Mouse (Mus musculus): ENCODE results near the gene Lig4. TPM values are rescaled to one million over a fixed set of nuclear protein-coding genes. Genes with fewer than 3 reads are reported as not detected.

Gene Lig4
- polyA plus RNA-seq (2015; fragmentation: Nextera tagmentation; extraction: Ambion mirVana), result 2.5 and 3.2 TPM in 2 replicates

DNA sequence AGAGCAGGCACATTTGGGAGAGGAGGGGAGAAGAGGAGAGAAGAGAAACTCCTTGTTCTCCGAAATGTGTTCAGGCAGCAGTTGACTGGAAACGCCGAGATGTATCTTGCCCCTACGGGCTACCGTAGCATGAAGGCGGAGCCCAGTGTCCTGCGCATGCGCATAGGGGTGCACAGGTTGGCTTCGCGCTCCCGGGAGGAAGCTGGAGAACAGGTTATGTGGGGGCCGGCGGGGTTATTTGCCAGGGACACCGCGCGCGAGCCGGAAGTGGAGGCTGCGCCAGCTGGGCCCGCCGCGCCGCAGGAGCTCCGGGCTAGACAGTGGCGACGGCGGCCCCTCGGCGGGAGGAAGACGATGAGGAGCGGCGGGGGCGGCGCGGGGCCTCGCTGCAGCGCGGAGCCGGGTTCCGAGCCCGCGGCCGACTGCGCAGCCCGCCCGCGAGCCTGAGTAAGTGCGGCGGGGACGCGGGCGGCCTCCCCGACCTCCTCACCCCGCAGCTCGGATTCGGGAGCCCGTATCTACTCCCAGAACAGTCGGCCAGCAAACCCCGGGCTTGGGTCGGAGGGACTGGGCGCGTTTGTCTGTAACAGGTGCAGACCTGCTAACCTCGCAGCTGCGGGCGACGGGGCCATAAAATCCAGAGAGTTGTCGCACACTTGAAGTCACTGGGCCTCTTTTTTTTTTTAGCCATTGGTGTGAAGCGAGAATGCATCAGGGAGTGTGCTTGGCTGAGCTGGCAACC lies at the start of gene Lig4, which contains the start of gene Abhd13:
TSS of gene Lig4 (minus strand) at position 114 of the 742 bp plus-strand sequence.
TSS of gene Abhd13 (plus strand) at position 135 of the 742 bp plus-strand sequence.

DNA sequence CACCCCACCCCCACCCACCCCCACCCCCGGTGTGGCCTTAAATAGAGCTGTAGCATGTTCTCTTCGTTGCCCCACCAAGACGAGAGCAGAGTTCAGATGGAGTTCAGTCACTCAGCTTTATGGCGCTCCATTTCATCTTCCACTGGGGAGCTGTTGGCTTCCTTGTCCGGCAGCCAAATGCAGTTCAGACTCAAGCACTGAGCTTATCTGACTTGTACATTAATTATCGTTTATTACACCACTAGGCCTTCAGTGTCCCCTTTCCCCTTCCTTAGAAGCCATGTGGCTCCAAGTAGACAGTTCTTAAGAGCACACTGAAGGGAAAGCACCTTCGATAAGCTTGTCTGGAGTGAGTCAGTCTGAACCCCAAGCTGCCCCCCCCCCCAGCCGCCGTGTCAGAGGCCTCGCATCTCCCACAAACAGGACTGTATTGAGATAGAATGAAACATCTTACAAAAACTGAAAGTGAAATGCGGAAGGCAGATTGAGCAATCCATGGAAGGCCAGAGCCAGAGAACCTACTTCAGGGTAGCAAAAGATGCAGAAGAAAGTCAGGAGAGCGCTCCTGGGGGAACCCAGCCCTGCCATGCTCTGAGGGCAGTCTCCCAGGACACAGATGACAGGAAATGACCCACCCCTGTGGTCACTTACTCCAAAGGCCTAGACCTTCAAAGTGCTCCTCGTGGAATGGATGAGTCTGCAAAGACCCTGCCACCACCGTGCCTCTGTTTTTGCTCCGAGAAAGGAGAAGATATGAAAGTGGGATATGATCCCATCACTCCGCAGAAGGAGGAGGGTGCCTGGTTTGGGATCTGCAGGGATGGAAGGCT lies 28.9 kb upstream of the Lig4 start, which contains the start of gene Tnfsf13b:
TSS of gene Tnfsf13b (plus strand) at position 312 of the 830 bp plus-strand sequence.

Other genes starting within 250 kb of the Lig4 start
- 0.08 and 0.11 TPM in 2 replicates for gene Fam155a, start 206.5 kb downstream of the Lig4 start, polyA plus RNA-seq (2015; fragmentation: Nextera tagmentation; extraction: Ambion mirVana)
- not detected in 2 replicates for gene Gm10217, start 113.4 kb downstream of the Lig4 start, polyA plus RNA-seq (2015; fragmentation: Nextera tagmentation; extraction: Ambion mirVana)
- 11.6 and 12.0 TPM in 2 replicates for gene Abhd13, start within 50 bp of the Lig4 start, polyA plus RNA-seq (2015; fragmentation: Nextera tagmentation; extraction: Ambion mirVana)
- 1.7 and 1.8 TPM in 2 replicates for gene Tnfsf13b, start 28.8 kb upstream of the Lig4 start, polyA plus RNA-seq (2015; fragmentation: Nextera tagmentation; extraction: Ambion mirVana)
- 0.02 and 0.12 TPM in 2 replicates for gene Myo16, start 176.2 kb upstream of the Lig4 start, polyA plus RNA-seq (2015; fragmentation: Nextera tagmentation; extraction: Ambion mirVana)

Measured in urinary bladder, postnatal 0 days (tissue).